Mouse (Mus musculus) limb, embryonic 10.5 days (tissue): ENCODE data around the gene Mast3. TPM values are rescaled to one million over a fixed set of nuclear protein-coding genes. Genes with fewer than 3 reads are reported as not detected.

Experiments
- DNase-seq: peaks from one replicate; pipeline ENCODE4 v3.0.0-alpha.2; 2017; ENCODE audit warnings: low spot score
- H3K27ac ChIP-seq: fragments of 300-500 bp; sonication (generic); 2 replicates; pipeline ENCODE4 v1.5.1; 2016; ENCODE audit warnings: mild to moderate bottlenecking
- H3K27me3 ChIP-seq: fragments of 300-500 bp; sonication (generic); 2 replicates; pipeline ENCODE4 v1.6.1; 2016; ENCODE audit warnings: low read depth, mild to moderate bottlenecking; ENCODE audit not compliant: poor library complexity, severe bottlenecking
- H3K36me3 ChIP-seq: fragments of 300-500 bp; sonication (generic); 2 replicates; pipeline ENCODE4 v1.6.1; 2016; ENCODE audit warnings: mild to moderate bottlenecking, moderate library complexity
- H3K4me1 ChIP-seq: fragments of 300-500 bp; sonication (generic); 2 replicates; pipeline ENCODE4 v1.6.1; 2016
- H3K4me3 ChIP-seq: fragments of 300-500 bp; sonication (generic); 2 replicates; pipeline ENCODE4 v1.5.1; 2016; ENCODE audit warnings: mild to moderate bottlenecking, moderate library complexity
- H3K9me3 ChIP-seq: fragments of 300-500 bp; sonication (generic); replicated peaks from 2 replicates; pipeline ENCODE4 v1.6.1; 2016; ENCODE audit warnings: mild to moderate bottlenecking
- whole genome bisulfite sequencing: fragments of 180-500 bp; shearing (Covaris S2); methylation state at CpG from one replicate; pipeline ENCODE4 v1.1.7; 2016; 5-methylcytosine and 5-hydroxymethylcytosine counted together
- polyA plus RNA-seq: library from polyadenylated mRNA; unstranded; fragments of >200 nt; fragmentation: Nextera tagmentation; extraction: Ambion mirVana; gene quantifications from 2 replicates; pipeline ENCODE4 v1.2.1, GENCODE M21; 2016

The Mast3 gene
- polyA plus RNA-seq, 1 experiment from 2014 or later: 17.1 TPM

GRCm38 (mm10) chr8:70768956-70769355 is 35.9 kb downstream of the Mast3 start:
- WGBS: 88% methylated on average over 16 of the region's 16 CpGs
- no peak overlapping the region for H3K27ac ChIP-seq
- H3K9me3 ChIP-seq: no peaks in the 10 kb centered on the region
- H3K27me3 ChIP-seq: no peaks in the 10 kb centered on the region
- peaks cover 70% of the 10 kb centered on the region for H3K36me3 ChIP-seq
- peaks cover 33% of the 10 kb centered on the region for H3K4me1 ChIP-seq
- no peak for DNase-seq
- H3K4me3 ChIP-seq: 0 out of 2 replicates have a peak overlapping the region, but pooled peaks have one; percentile 9

GRCm38 (mm10) chr8:70768231-70768776 is 36.5 kb downstream of the Mast3 start:
- no peak for DNase-seq
- Histone ChIP-seq H3K36me3 (peaks cover 63% of the 10 kb centered on the region), H3K27me3 (no peaks in the 10 kb centered on the region), H3K9me3 (no peaks in the 10 kb centered on the region), H3K4me3 (no peak overlapping the region), H3K4me1 (peaks cover 27% of the 10 kb centered on the region), H3K27ac (no peak overlapping the region)
- WGBS: 97% methylated on average over 32 of the region's 32 CpGs

- H3K4me1 ChIP-seq: peaks cover 26% of the 10 kb centered on the region
- no peaks in the 10 kb centered on the region for H3K27me3 ChIP-seq
- H3K36me3 ChIP-seq: peaks cover 55% of the 10 kb centered on the region
- no peak overlapping the region for H3K27ac ChIP-seq
- no peaks in the 10 kb centered on the region for H3K9me3 ChIP-seq
- no peak overlapping the region for H3K4me3 ChIP-seq
- no peak for DNase-seq
- WGBS: 83% methylated on average over 6 of the region's 6 CpGs
These were observed 37.4 kb downstream of the Mast3 start for GRCm38 (mm10) chr8:70767503-70767902.

- DNase-seq: peak; percentile 82
- peak overlapping the region; percentile 71 for H3K27ac ChIP-seq
- WGBS: 7% methylated on average over 21 of the region's 21 CpGs
- H3K36me3 ChIP-seq: peaks cover 48% of the 10 kb centered on the region
- no peaks in the 10 kb centered on the region for H3K9me3 ChIP-seq
- peak overlapping the region; percentile 55 for H3K4me3 ChIP-seq
- H3K27me3 ChIP-seq: no peaks in the 10 kb centered on the region
- peaks cover 26% of the 10 kb centered on the region for H3K4me1 ChIP-seq
These were observed 38.0 kb downstream of the Mast3 start for GRCm38 (mm10) chr8:70766571-70767440.

GRCm38 (mm10) chr8:70765838-70766570 is 38.9 kb downstream of the Mast3 start:
- H3K9me3 ChIP-seq: no peaks in the 10 kb centered on the region

GRCm38 (mm10) chr8:70765329-70765728 is 39.5 kb downstream of the Mast3 start:
- no peak overlapping the region; the same call in 1 of the 2 replicates for H3K27ac ChIP-seq
- H3K36me3 ChIP-seq: peaks cover 34% of the 10 kb centered on the region
- no peaks in the 10 kb centered on the region for H3K27me3 ChIP-seq
- H3K9me3 ChIP-seq: no peaks in the 10 kb centered on the region
- peak overlapping the region; percentile 55 for H3K4me3 ChIP-seq
- no peak for DNase-seq
- H3K4me1 ChIP-seq: peaks cover 38% of the 10 kb centered on the region
- 85% methylated on average over 9 of the region's 9 CpGs for WGBS

More at GRCm38 (mm10) chr8:70765838-70766570, 38.9 kb downstream of the Mast3 start:
- Histone ChIP-seq H3K4me1 (peaks cover 33% of the 10 kb centered on the region), H3K36me3 (peaks cover 40% of the 10 kb centered on the region), H3K27me3 (no peaks in the 10 kb centered on the region), H3K4me3 (peak overlapping the region; percentile 55), H3K27ac (peak overlapping the region; percentile 71)
- WGBS: 2% methylated on average over 34 of the region's 34 CpGs
- peak; percentile 61 for DNase-seq

- 94% methylated on average over 13 of the region's 13 CpGs for WGBS
- Histone ChIP-seq H3K36me3 (peaks cover 27% of the 10 kb centered on the region), H3K27me3 (no peaks in the 10 kb centered on the region), H3K4me1 (peaks cover 42% of the 10 kb centered on the region), H3K4me3 (no peak overlapping the region), H3K27ac (no peak overlapping the region), H3K9me3 (no peaks in the 10 kb centered on the region)
- no peak for DNase-seq
These were observed 40.2 kb downstream of the Mast3 start for GRCm38 (mm10) chr8:70764676-70765075.

GRCm38 (mm10) chr8:70764026-70764425 is 40.8 kb downstream of the Mast3 start:
- Histone ChIP-seq H3K9me3 (no peaks in the 10 kb centered on the region), H3K4me3 (no peak overlapping the region), H3K27ac (no peak overlapping the region), H3K36me3 (peaks cover 21% of the 10 kb centered on the region), H3K27me3 (no peaks in the 10 kb centered on the region), H3K4me1 (peaks cover 46% of the 10 kb centered on the region)
- DNase-seq: no peak
- WGBS: 84% methylated on average over 8 of the region's 8 CpGs

GRCm38 (mm10) chr8:70763354-70763753 is 41.5 kb downstream of the Mast3 start:
- peak; percentile 86 for DNase-seq

GRCm38 (mm10) chr8:70762118-70762517 is 42.7 kb downstream of the Mast3 start:
- Histone ChIP-seq H3K27me3 (no peaks in the 10 kb centered on the region), H3K27ac (no peak overlapping the region), H3K4me3 (no peak overlapping the region), H3K36me3 (peaks cover 19% of the 10 kb centered on the region), H3K9me3 (no peaks in the 10 kb centered on the region), H3K4me1 (peaks cover 46% of the 10 kb centered on the region)
- 83% methylated on average over 1 of the region's 1 CpGs for WGBS
- no peak for DNase-seq

More at GRCm38 (mm10) chr8:70763354-70763753, 41.5 kb downstream of the Mast3 start:
- no peaks in the 10 kb centered on the region for H3K27me3 ChIP-seq
- H3K4me1 ChIP-seq: peaks cover 51% of the 10 kb centered on the region
- H3K27ac ChIP-seq: no peak overlapping the region
- H3K9me3 ChIP-seq: no peaks in the 10 kb centered on the region
- 8% methylated on average over 3 of the region's 3 CpGs for WGBS
- H3K4me3 ChIP-seq: no peak overlapping the region
- H3K36me3 ChIP-seq: peaks cover 19% of the 10 kb centered on the region

GRCm38 (mm10) chr8:70760775-70761406 is 44.0 kb downstream of the Mast3 start, which contains the start of gene Mpv17l2:
Gene Mpv17l2, minus strand, starts transcription at chr8:70760946.
- H3K27me3 ChIP-seq: 0 out of 2 replicates have a peak, but pooled peaks cover 1% of the 10 kb centered on the region
- peak; percentile 93 for DNase-seq
- 1% methylated on average over 55 of the region's 55 CpGs for WGBS
- H3K27ac ChIP-seq: peak within 1 kb of the TSS; percentile 82
- no peaks in the 10 kb centered on the region for H3K9me3 ChIP-seq
- peak within 1 kb of the TSS; percentile 75 for H3K4me3 ChIP-seq
- peaks cover 32% of the 10 kb centered on the region for H3K36me3 ChIP-seq
- H3K4me1 ChIP-seq: peaks cover 35% of the 10 kb centered on the region

- H3K27ac ChIP-seq: peak overlapping the region; percentile 82
- 2% methylated on average over 22 of the region's 22 CpGs for WGBS
These were observed 44.5 kb downstream of the Mast3 start for GRCm38 (mm10) chr8:70760350-70760749.

More at GRCm38 (mm10) chr8:70760350-70760749, 44.5 kb downstream of the Mast3 start:
- Histone ChIP-seq H3K27me3 (0 out of 2 replicates have a peak, but pooled peaks cover 4% of the 10 kb centered on the region), H3K36me3 (peaks cover 33% of the 10 kb centered on the region), H3K9me3 (no peaks in the 10 kb centered on the region), H3K4me1 (peaks cover 37% of the 10 kb centered on the region), H3K4me3 (peak overlapping the region; percentile 75)
- no peak for DNase-seq
